Mouse (Mus musculus): ENCODE results near the gene Mok.

The Mok gene

GRCm38 (mm10) chr12:110770479-110771247 lies 70.1 kb downstream of the Mok start:
- DNase-seq (ENCODE audit: low spot score in 2 of 2), result peak in 1 of 2 experiments; percentile 48

GRCm38 (mm10) chr12:110769660-110770297 lies 71.0 kb downstream of the Mok start:
- DNase-seq (ENCODE audit: low spot score in 2 of 2), result no peak

DNA sequence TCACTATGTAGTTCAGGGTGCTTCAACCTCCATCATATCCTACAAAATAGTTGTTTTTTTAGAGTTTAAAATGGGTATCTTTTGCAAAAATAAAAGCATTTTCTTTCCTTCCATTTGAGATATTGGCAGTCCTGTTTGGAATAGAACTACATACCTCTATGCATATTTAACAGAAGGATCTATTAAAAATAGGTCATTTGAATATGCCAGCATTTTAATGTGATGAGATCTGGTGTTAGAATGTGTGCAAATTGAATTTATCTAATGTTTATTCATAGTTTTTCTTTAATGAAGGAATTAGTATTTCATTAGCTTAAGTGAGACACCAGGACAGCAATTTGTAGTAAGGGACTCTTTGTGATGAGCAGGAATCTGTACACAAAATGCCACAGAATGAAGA lies 72.2 kb downstream of the Mok start:
- DNase-seq (ENCODE audit: low spot score in 2 of 2), result no peak

GRCm38 (mm10) chr12:110764531-110764930 lies 76.2 kb downstream of the Mok start:
- no peak for DNase-seq (ENCODE audit: low spot score in 2 of 2)

GRCm38 (mm10) chr12:110762321-110762720 lies 78.4 kb downstream of the Mok start:
- DNase-seq (ENCODE audit: low spot score in 2 of 2), result no peak

DNA sequence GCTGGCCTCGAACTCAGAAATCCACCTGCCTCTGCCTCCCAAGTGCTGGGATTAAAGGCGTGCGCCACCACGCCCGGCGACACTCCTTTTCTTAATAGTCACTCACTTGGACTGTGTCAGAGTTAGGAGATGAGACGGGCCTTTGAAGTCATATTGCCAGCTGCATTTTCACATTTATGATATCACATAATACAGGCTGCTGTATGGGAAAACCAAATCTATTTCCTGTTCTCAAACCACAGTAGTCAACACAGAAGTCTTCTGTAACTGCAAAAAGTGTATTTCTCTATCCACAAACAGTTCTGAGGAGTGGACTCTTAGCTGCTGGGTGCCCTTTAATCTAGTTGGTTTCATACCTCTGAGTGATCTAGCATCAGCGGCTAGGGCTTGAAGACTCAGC lies 81.8 kb downstream of the Mok start:
- no peak for DNase-seq (ENCODE audit: low spot score in 2 of 2)
